Mouse (Mus musculus) T-cell, adult 66 days (primary cell): ENCODE results near the gene 5430402E10Rik. TPM values are rescaled to one million over a fixed set of nuclear protein-coding genes. Genes with fewer than 3 reads are reported as not detected.

ENCODE experiments used
- total RNA-seq, 2 experiments: library from RNA; stranded (reverse); gene quantifications; 3 replicates in 1 of 2; 4 replicates in 1 of 2; pipeline ENCODE4 v1.2.4; 2023

5430402E10Rik gene
- not detected for total RNA-seq

DNA sequence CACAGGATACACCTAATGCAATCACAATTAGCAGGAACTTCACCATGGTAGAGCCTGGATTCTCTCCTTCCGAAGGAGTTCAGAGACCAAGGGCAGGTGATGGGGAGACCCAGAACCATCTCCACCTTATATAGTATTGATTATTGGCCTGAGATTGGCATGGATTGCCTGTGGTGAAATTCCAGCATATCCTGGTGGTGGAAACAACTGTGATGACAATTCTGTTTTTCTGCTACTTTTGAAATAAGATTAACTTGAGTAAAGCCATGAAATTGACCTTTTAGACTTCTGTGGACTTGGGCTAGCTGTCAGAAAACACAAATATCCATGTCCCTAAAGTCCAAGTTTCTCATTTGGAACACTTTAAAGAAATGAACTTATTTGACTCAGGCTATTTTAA is at the start of gene 5430402E10Rik:
5430402E10Rik (minus strand) TSS at position 101 of the 400 bp plus-strand sequence.

Other genes with a start within 250 kb of the 5430402E10Rik start
- 10 to 100 TPM; 50.7 to 52.4 TPM for gene Prkx, start 128.8 kb downstream of the 5430402E10Rik start, total RNA-seq
- gene Pbsn, start 71.4 kb downstream of the 5430402E10Rik start, total RNA-seq = not detected
- gene Gm14744, start 60.3 kb downstream of the 5430402E10Rik start, total RNA-seq = not detected
- not detected for gene Obp1a, start 166.3 kb upstream of the 5430402E10Rik start, total RNA-seq
- not detected for gene Gm5938, start 200.4 kb upstream of the 5430402E10Rik start, total RNA-seq